Mouse (Mus musculus) testis, postnatal 10 days (tissue): ENCODE data around the gene Lrrc8d.

ENCODE experiments used
- DNase-seq: peaks from one replicate; pipeline ENCODE4 v3.0.0; 2021; ENCODE audit warnings: low spot score

Gene Lrrc8d

GRCm38 (mm10) chr5:105699141-105700069 lies at the start of gene Lrrc8d:
Gene Lrrc8d (plus strand): TSS chr5:105699969.
- DNase-seq, result peak; percentile 89

- no peak for DNase-seq
Observed at GRCm38 (mm10) chr5:105650728-105651479, 48.9 kb upstream of the Lrrc8d start.

GRCm38 (mm10) chr5:105651561-105651991 lies 48.2 kb upstream of the Lrrc8d start:
- DNase-seq, result no peak

- DNase-seq, result peak; percentile 90
Observed at GRCm38 (mm10) chr5:105654237-105655063, 45.3 kb upstream of the Lrrc8d start.

- no peak for DNase-seq
Observed at GRCm38 (mm10) chr5:105655100-105655734, 44.6 kb upstream of the Lrrc8d start.

GRCm38 (mm10) chr5:105661894-105662293 lies 37.9 kb upstream of the Lrrc8d start:
- DNase-seq, result no peak

GRCm38 (mm10) chr5:105666930-105667329 lies 32.8 kb upstream of the Lrrc8d start:
- no peak for DNase-seq

- no peak for DNase-seq
Observed at GRCm38 (mm10) chr5:105667411-105667810, 32.4 kb upstream of the Lrrc8d start.

- DNase-seq, result no peak
Observed at GRCm38 (mm10) chr5:105669086-105669485, 30.7 kb upstream of the Lrrc8d start.

- no peak for DNase-seq
Observed at GRCm38 (mm10) chr5:105669508-105670353, 30.0 kb upstream of the Lrrc8d start.

GRCm38 (mm10) chr5:105672332-105672731 lies 27.4 kb upstream of the Lrrc8d start:
- DNase-seq, result no peak

GRCm38 (mm10) chr5:105675511-105675910 lies 24.3 kb upstream of the Lrrc8d start:
- no peak for DNase-seq

GRCm38 (mm10) chr5:105677071-105677470 lies 22.7 kb upstream of the Lrrc8d start:
- no peak for DNase-seq

GRCm38 (mm10) chr5:105678243-105678642 lies 21.5 kb upstream of the Lrrc8d start:
- DNase-seq, result no peak

- no peak for DNase-seq
Observed at GRCm38 (mm10) chr5:105679261-105679660, 20.5 kb upstream of the Lrrc8d start.

- no peak for DNase-seq
Observed at GRCm38 (mm10) chr5:105679921-105680843, 19.6 kb upstream of the Lrrc8d start.

- DNase-seq, result no peak
Observed at GRCm38 (mm10) chr5:105682143-105682611, 17.6 kb upstream of the Lrrc8d start.

GRCm38 (mm10) chr5:105683912-105684350 lies 15.8 kb upstream of the Lrrc8d start:
- no peak for DNase-seq
